Mouse (Mus musculus) midbrain, embryonic 13.5 days (tissue): Measurements from ENCODE around the gene Armc5. TPM values are rescaled to one million over a fixed set of nuclear protein-coding genes. Genes with fewer than 3 reads are reported as not detected.

ENCODE experiments used
- ATAC-seq: fragments of 200-750 bp; cut with Nextera tagmentation; 2 replicates; pipeline ENCODE4 v1.8.0; 2017; ENCODE audit warnings: mild to moderate bottlenecking, moderate TSS enrichment, moderate library complexity
- H3K27ac ChIP-seq: fragments of 300-500 bp; sonication (generic); 2 replicates; pipeline ENCODE4 v1.5.1; 2015; ENCODE audit warnings: inconsistent platforms, mild to moderate bottlenecking, moderate library complexity
- H3K27me3 ChIP-seq: fragments of 300-500 bp; sonication (generic); 2 replicates; pipeline ENCODE4 v1.6.1; 2015; ENCODE audit warnings: mild to moderate bottlenecking, inconsistent platforms
- H3K36me3 ChIP-seq: fragments of 300-500 bp; sonication (generic); 2 replicates; pipeline ENCODE4 v1.6.1; 2015; ENCODE audit warnings: mild to moderate bottlenecking, inconsistent platforms
- H3K4me1 ChIP-seq: fragments of 300-500 bp; sonication (generic); replicated peaks from 2 replicates; pipeline ENCODE4 v1.6.1; 2015; ENCODE audit warnings: inconsistent platforms
- H3K4me2 ChIP-seq: fragments of 300-500 bp; sonication (generic); replicated peaks from 2 replicates; pipeline ENCODE4 v1.6.1; 2015; ENCODE audit warnings: moderate library complexity, mild to moderate bottlenecking, inconsistent platforms
- H3K4me3 ChIP-seq: fragments of 300-500 bp; sonication (generic); replicated peaks from 2 replicates; pipeline ENCODE4 v1.5.1; 2015; ENCODE audit warnings: mild to moderate bottlenecking, inconsistent platforms
- H3K9ac ChIP-seq: fragments of 300-500 bp; sonication (generic); replicated peaks from 2 replicates; pipeline ENCODE4 v1.6.1; 2015; ENCODE audit warnings: mild to moderate bottlenecking, inconsistent platforms
- H3K9me3 ChIP-seq: fragments of 300-500 bp; sonication (generic); 2 replicates; pipeline ENCODE4 v1.6.1; 2016; ENCODE audit warnings: mild to moderate bottlenecking, inconsistent platforms
- WGBS: fragments of 180-500 bp; shearing (Covaris S2); methylation state at CpG from one replicate; pipeline ENCODE4 v1.1.7; 2015; 5-methylcytosine and 5-hydroxymethylcytosine counted together
- microRNA-seq: library from miRNA; unstranded; fragments of <30 nt; microRNA quantifications from one replicate; pipeline ENCODE4, GENCODE M21; 2016
- polyA plus RNA-seq: library from polyadenylated mRNA; unstranded; fragments of >200 nt; fragmentation: Nextera tagmentation; extraction: Ambion mirVana; gene quantifications from 2 replicates; pipeline ENCODE4 v1.2.1, GENCODE M21; 2015

Armc5 gene
- polyA plus RNA-seq, 1 experiment from 2014 or later, result 13.9 TPM

GRCm38 (mm10) chr7:128271496-128271895 lies 34.4 kb downstream of the Armc5 start:
- no peak overlapping the region for H3K4me3 ChIP-seq
- H3K4me1 ChIP-seq, result no peaks in the 10 kb centered on the region
- no peaks in the 10 kb centered on the region for H3K9me3 ChIP-seq
- no peak overlapping the region for H3K4me2 ChIP-seq
- no peak overlapping the region for H3K27ac ChIP-seq
- H3K9ac ChIP-seq, result no peak overlapping the region
- 90% methylated on average over 8 of the region's 9 CpGs for WGBS
- peaks cover 60% of the 10 kb centered on the region for H3K36me3 ChIP-seq
- H3K27me3 ChIP-seq, result no peaks in the 10 kb centered on the region
- ATAC-seq, result no peak

GRCm38 (mm10) chr7:128276051-128276450 lies 38.9 kb downstream of the Armc5 start:
- Histone ChIP-seq H3K4me1 (no peaks in the 10 kb centered on the region), H3K27ac (no peak overlapping the region), H3K4me2 (no peak overlapping the region), H3K9ac (no peak overlapping the region), H3K36me3 (peaks cover 66% of the 10 kb centered on the region), H3K4me3 (no peak overlapping the region), H3K9me3 (no peaks in the 10 kb centered on the region), H3K27me3 (peaks cover 13% of the 10 kb centered on the region; the same call in 1 of the 2 replicates)
- ATAC-seq, result no peak
- WGBS, result 96% methylated on average over 6 of the region's 6 CpGs

GRCm38 (mm10) chr7:128279750-128280149 lies 42.6 kb downstream of the Armc5 start:
- Histone ChIP-seq H3K27me3 (peaks cover 13% of the 10 kb centered on the region; the same call in 1 of the 2 replicates), H3K4me1 (peaks cover 11% of the 10 kb centered on the region), H3K4me2 (no peak overlapping the region), H3K27ac (no peak overlapping the region), H3K36me3 (peaks cover 35% of the 10 kb centered on the region), H3K4me3 (no peak overlapping the region), H3K9ac (no peak overlapping the region), H3K9me3 (no peaks in the 10 kb centered on the region)
- no peak for ATAC-seq
- WGBS, result 88% methylated on average over 4 of the region's 4 CpGs

GRCm38 (mm10) chr7:128281765-128282164 lies 44.6 kb downstream of the Armc5 start:
- Histone ChIP-seq H3K36me3 (peaks cover 22% of the 10 kb centered on the region), H3K4me2 (no peak overlapping the region), H3K4me3 (no peak overlapping the region), H3K27ac (no peak overlapping the region), H3K9ac (no peak overlapping the region), H3K4me1 (peaks cover 11% of the 10 kb centered on the region), H3K9me3 (no peaks in the 10 kb centered on the region), H3K27me3 (peaks cover 16% of the 10 kb centered on the region; the same call in 1 of the 2 replicates)
- ATAC-seq, result no peak
- 66% methylated on average over 11 of the region's 11 CpGs for WGBS

- ATAC-seq, result no peak
- H3K27me3 ChIP-seq, result peaks cover 22% of the 10 kb centered on the region; the same call in 1 of the 2 replicates
- H3K4me3 ChIP-seq, result no peak overlapping the region
- H3K9ac ChIP-seq, result 0 out of 2 replicates have a peak overlapping the region, but pooled peaks have one; percentile 14
- WGBS, result 10% methylated on average over 7 of the region's 7 CpGs
- H3K36me3 ChIP-seq, result peaks cover 30% of the 10 kb centered on the region
- no peak overlapping the region for H3K4me2 ChIP-seq
- peaks cover 11% of the 10 kb centered on the region for H3K4me1 ChIP-seq
- no peaks in the 10 kb centered on the region for H3K9me3 ChIP-seq
- H3K27ac ChIP-seq, result no peak overlapping the region
Observed at GRCm38 (mm10) chr7:128282532-128283244, 45.5 kb downstream of the Armc5 start.

- ATAC-seq, result no peak
- Histone ChIP-seq H3K9ac (no peak overlapping the region), H3K36me3 (peaks cover 32% of the 10 kb centered on the region), H3K4me3 (no peak overlapping the region), H3K27me3 (peaks cover 23% of the 10 kb centered on the region; the same call in 1 of the 2 replicates), H3K4me1 (peaks cover 15% of the 10 kb centered on the region), H3K27ac (peak overlapping the region; percentile 35; the same call in 1 of the 2 replicates), H3K9me3 (no peaks in the 10 kb centered on the region), H3K4me2 (no peak overlapping the region)
- WGBS, result 55% methylated on average over 5 of the region's 5 CpGs
Observed at GRCm38 (mm10) chr7:128284047-128284446, 46.9 kb downstream of the Armc5 start.

- H3K9ac ChIP-seq, result no peak overlapping the region
- H3K27ac ChIP-seq, result no peak overlapping the region
- no peak overlapping the region for H3K4me3 ChIP-seq
- H3K36me3 ChIP-seq, result peaks cover 22% of the 10 kb centered on the region
- H3K4me2 ChIP-seq, result no peak overlapping the region
- no peaks in the 10 kb centered on the region for H3K9me3 ChIP-seq
- WGBS, result 91% methylated on average over 8 of the region's 8 CpGs
- H3K4me1 ChIP-seq, result peaks cover 18% of the 10 kb centered on the region
- H3K27me3 ChIP-seq, result peaks cover 17% of the 10 kb centered on the region; the same call in 1 of the 2 replicates
- ATAC-seq, result no peak
Observed at GRCm38 (mm10) chr7:128285060-128285459, 47.9 kb downstream of the Armc5 start.

GRCm38 (mm10) chr7:128288923-128289544 lies 51.9 kb downstream of the Armc5 start:
- Histone ChIP-seq H3K4me2 (no peak overlapping the region), H3K27ac (no peak overlapping the region), H3K27me3 (0 out of 2 replicates have a peak, but pooled peaks cover 13% of the 10 kb centered on the region), H3K9ac (peak overlapping the region; percentile 8; the same call in 1 of the 2 replicates), H3K9me3 (no peaks in the 10 kb centered on the region), H3K4me3 (no peak overlapping the region), H3K4me1 (peaks cover 9% of the 10 kb centered on the region), H3K36me3 (peaks cover 26% of the 10 kb centered on the region)
- 19% methylated on average over 9 of the region's 9 CpGs for WGBS
- ATAC-seq, result no peak

Small RNAs within 50 kb of the gene (microRNA-seq; reads per million reads assigned to microRNA genes)
- gene Mir3103, result 1.0 reads per million

Other genes starting within 250 kb of the Armc5 start
- 3.9 and 4.1 TPM in 2 replicates for gene Pycard, start 243.5 kb upstream of the Armc5 start, polyA plus RNA-seq
- not detected in 2 replicates for gene Trim72, start 233.4 kb upstream of the Armc5 start, polyA plus RNA-seq
- 0.58 and 0.71 TPM in 2 replicates for gene Itgam, start 174.7 kb upstream of the Armc5 start, polyA plus RNA-seq
- not detected in 2 replicates for gene Gm49368, start 174.7 kb upstream of the Armc5 start, polyA plus RNA-seq
- gene Itgax, start 107.8 kb upstream of the Armc5 start, polyA plus RNA-seq, result 0.07 TPM in 1 of 2 replicates, not detected in the other
- 0.05 TPM in 1 of 2 replicates, not detected in the other for gene Itgad, start 83.0 kb upstream of the Armc5 start, polyA plus RNA-seq
- gene Cox6a2, start 31.0 kb upstream of the Armc5 start, polyA plus RNA-seq, result not detected in 2 replicates
- gene 9130023H24Rik, start 689 bp downstream of the Armc5 start, polyA plus RNA-seq, result 11.0 and 11.5 TPM in 2 replicates
- gene Tgfb1i1, start 9.5 kb downstream of the Armc5 start, polyA plus RNA-seq, result 21.7 and 23.0 TPM in 2 replicates
- not detected in 2 replicates for gene Slc5a2, start 28.3 kb downstream of the Armc5 start, polyA plus RNA-seq
- gene BC017158, start 60.8 kb downstream of the Armc5 start, polyA plus RNA-seq, result 17.5 and 17.7 TPM in 2 replicates
- 26.1 and 29.6 TPM in 2 replicates for gene Rgs10, start 181.4 kb downstream of the Armc5 start, polyA plus RNA-seq
- 37.3 and 40.1 TPM in 2 replicates for gene Tial1, start 224.4 kb downstream of the Armc5 start, polyA plus RNA-seq